Mouse (Mus musculus): ENCODE data around the gene Scn10a. TPM values are rescaled to one million over a fixed set of nuclear protein-coding genes. Genes with fewer than 3 reads are reported as not detected.

Gene Scn10a
- polyA plus RNA-seq, 2 experiments, result 0.06 to 0.08 TPM

DNA sequence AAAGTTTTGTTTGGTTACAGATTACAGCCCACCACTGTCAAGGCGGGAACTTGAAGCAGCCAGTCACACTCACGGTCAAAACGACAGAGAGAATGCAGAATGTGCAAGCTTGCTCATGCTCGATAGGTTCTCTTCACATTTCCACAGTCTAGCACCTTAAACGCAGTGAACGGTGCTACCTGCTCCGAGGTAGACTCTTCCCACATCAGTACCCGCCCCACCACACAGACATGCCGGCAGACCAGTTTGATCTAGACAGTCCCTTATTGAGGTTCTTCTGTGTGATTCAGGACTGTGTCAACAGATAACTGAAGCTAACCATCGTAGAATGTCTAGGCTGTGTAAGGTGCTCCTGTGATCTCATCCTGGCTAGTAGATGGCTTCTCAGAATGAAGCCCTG lies 120.6 kb downstream of the Scn10a start:
- 67% methylated on average over 10 of the region's 10 CpGs for WGBS (ENCODE audit: insufficient replicate concordance)
- H3K9me3 ChIP-seq (ENCODE audit: control insufficient read depth, low read length), result no peaks in the 10 kb centered on the region
- TF ChIP-seq EP300 (IDR thresholded peaks at IDR 0.05; ENCODE audit: low read depth) (no peak), CTCF (IDR thresholded peaks at IDR 0.05; ENCODE audit: low read depth) (no peak)
- H3K4me1 ChIP-seq (replicated peaks; ENCODE audit: control insufficient read depth in 2 of 2, insufficient read depth in 2 of 2, low read length in 1 of 2), result no peaks in the 10 kb centered on the region
- no peak overlapping the region for H3K27ac ChIP-seq
- ATAC-seq (ENCODE audit: insufficient read depth) (no peak), DNase-seq (ENCODE audit: low read depth in 3 of 3, low spot score in 3 of 3) (no peak)
- H3K4me3 ChIP-seq (ENCODE audit: insufficient read depth in 1 of 2, low read depth in 2 of 2, low read length in 2 of 2), result no peak overlapping the region
- H3K9ac ChIP-seq (replicated peaks), result no peak overlapping the region
- no peak overlapping the region for H3K4me2 ChIP-seq (ENCODE audit: low read depth)
- H3K36me3 ChIP-seq (replicated peaks; ENCODE audit: control insufficient read depth, insufficient read depth, low read depth), result no peaks in the 10 kb centered on the region
- H3K27me3 ChIP-seq (ENCODE audit: control insufficient read depth, insufficient read depth, low read length), result no peaks in the 10 kb centered on the region

DNA sequence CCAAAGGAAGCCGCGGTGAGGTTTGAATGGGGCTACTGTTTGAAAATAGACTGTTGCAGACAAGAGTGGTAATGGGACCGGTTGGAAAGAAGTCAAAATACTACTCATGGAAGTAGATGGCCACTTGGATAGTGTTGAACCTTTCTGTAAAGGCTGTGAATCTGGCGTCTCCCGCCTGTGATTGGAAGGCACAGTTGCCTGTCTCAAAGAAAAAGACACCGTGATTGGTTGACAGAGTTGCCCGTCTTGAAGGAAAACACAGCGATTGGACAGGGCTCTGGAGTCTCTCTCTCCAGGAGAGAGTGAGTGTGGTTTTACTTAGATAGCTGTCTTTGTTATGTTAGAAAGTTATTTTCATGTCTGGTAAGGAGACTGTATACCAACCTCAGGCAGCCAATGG lies 121.8 kb downstream of the Scn10a start:
- Histone ChIP-seq H3K4me3 (ENCODE audit: insufficient read depth in 1 of 2, low read depth in 2 of 2, low read length in 2 of 2) (no peak overlapping the region), H3K9me3 (ENCODE audit: control insufficient read depth, low read length) (no peaks in the 10 kb centered on the region), H3K27me3 (ENCODE audit: control insufficient read depth, insufficient read depth, low read length) (no peaks in the 10 kb centered on the region), H3K27ac (no peak overlapping the region), H3K4me2 (ENCODE audit: low read depth) (no peak overlapping the region), H3K36me3 (replicated peaks; ENCODE audit: control insufficient read depth, insufficient read depth, low read depth) (no peaks in the 10 kb centered on the region), H3K4me1 (replicated peaks; ENCODE audit: control insufficient read depth in 2 of 2, insufficient read depth in 2 of 2, low read length in 1 of 2) (no peaks in the 10 kb centered on the region), H3K9ac (replicated peaks) (no peak overlapping the region)
- DNase-seq (ENCODE audit: low read depth in 3 of 3, low spot score in 3 of 3) (no peak), ATAC-seq (ENCODE audit: insufficient read depth) (no peak)
- 70% methylated on average over 8 of the region's 8 CpGs for WGBS (ENCODE audit: insufficient replicate concordance)
- no peak for TF ChIP-seq CTCF (IDR thresholded peaks at IDR 0.05; ENCODE audit: low read depth)
- TF ChIP-seq EP300 (IDR thresholded peaks at IDR 0.05; ENCODE audit: low read depth), result no peak

DNA sequence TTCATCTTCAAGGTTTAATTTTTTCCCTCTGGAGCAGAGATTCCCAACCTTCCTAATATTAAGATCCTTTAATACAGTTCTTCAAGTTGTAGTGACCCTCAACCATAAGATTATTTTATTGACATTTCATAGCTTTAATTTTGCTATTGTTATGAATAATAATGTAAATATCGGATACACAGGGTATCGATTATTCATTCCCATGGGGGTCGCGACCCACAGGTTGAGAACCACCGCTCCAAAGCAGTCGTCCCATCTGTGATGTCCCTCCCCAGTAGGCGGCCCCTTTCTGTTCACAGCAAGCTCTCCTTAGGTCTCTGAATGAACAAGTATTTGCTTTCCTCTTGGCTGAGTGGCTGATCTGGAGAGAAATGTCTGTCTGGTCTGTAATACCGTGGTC lies 129.5 kb downstream of the Scn10a start:
- H3K9me3 ChIP-seq (ENCODE audit: control insufficient read depth, low read length), result no peaks in the 10 kb centered on the region
- no peaks in the 10 kb centered on the region for H3K4me1 ChIP-seq (replicated peaks; ENCODE audit: control insufficient read depth in 2 of 2, insufficient read depth in 2 of 2, low read length in 1 of 2)
- WGBS (ENCODE audit: insufficient replicate concordance), result 71% methylated on average over 8 of the region's 8 CpGs
- no peak overlapping the region for H3K4me3 ChIP-seq (ENCODE audit: insufficient read depth in 1 of 2, low read depth in 2 of 2, low read length in 2 of 2)
- no peak overlapping the region for H3K9ac ChIP-seq (replicated peaks)
- no peak overlapping the region for H3K4me2 ChIP-seq (ENCODE audit: low read depth)
- DNase-seq (ENCODE audit: low read depth in 3 of 3, low spot score in 3 of 3) (no peak), ATAC-seq (ENCODE audit: insufficient read depth) (no peak)
- TF ChIP-seq CTCF (IDR thresholded peaks at IDR 0.05; ENCODE audit: low read depth), result no peak
- no peak for TF ChIP-seq EP300 (IDR thresholded peaks at IDR 0.05; ENCODE audit: low read depth)
- no peak overlapping the region for H3K27ac ChIP-seq
- H3K36me3 ChIP-seq (replicated peaks; ENCODE audit: control insufficient read depth, insufficient read depth, low read depth), result no peaks in the 10 kb centered on the region
- no peaks in the 10 kb centered on the region for H3K27me3 ChIP-seq (ENCODE audit: control insufficient read depth, insufficient read depth, low read length)

DNA sequence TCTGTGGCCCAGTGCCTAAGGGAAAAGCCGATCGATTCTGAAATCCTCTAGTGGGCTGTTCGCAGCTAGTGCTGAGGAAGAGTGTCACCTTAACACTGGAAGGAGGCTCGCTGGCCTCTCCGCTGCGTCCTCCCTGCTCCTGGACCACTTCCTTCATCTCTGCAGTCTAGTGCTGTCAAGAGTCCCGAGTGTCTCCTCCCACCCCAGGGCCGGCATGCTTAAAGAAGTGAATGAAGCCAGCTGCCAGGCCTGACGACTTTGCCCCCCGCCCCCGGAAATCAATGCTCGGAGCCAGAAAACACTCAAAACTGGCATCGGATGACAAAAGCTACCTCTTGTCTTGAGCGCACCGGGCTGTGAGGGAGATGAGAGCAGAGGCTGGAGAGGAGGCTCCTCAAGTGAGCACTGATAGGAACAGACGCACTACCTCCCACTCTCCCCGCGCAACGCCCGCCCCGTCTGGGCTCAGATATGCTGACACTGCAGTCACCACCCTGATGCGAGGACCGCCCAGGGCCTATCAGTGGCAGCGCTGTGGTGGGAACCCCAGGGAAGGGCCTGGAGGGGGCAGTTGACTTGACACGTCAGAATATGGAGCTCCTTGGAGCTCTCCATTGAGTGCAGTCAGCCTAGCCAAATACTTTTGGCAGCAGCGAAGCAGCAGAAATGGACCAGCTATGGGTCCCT lies 130.2 kb downstream of the Scn10a start:
- TF ChIP-seq EP300 (IDR thresholded peaks at IDR 0.05; ENCODE audit: low read depth) (no peak), CTCF (IDR thresholded peaks at IDR 0.05; ENCODE audit: low read depth) (no peak)
- ATAC-seq (ENCODE audit: insufficient read depth) (no peak), DNase-seq (ENCODE audit: low read depth in 3 of 3, low spot score in 3 of 3) (no peak)
- Histone ChIP-seq H3K9me3 (ENCODE audit: control insufficient read depth, low read length) (no peaks in the 10 kb centered on the region), H3K9ac (replicated peaks) (no peak overlapping the region), H3K27ac (no peak overlapping the region), H3K36me3 (replicated peaks; ENCODE audit: control insufficient read depth, insufficient read depth, low read depth) (no peaks in the 10 kb centered on the region), H3K4me3 (ENCODE audit: insufficient read depth in 1 of 2, low read depth in 2 of 2, low read length in 2 of 2) (no peak overlapping the region), H3K4me2 (ENCODE audit: low read depth) (no peak overlapping the region), H3K27me3 (ENCODE audit: control insufficient read depth, insufficient read depth, low read length) (no peaks in the 10 kb centered on the region), H3K4me1 (replicated peaks; ENCODE audit: control insufficient read depth in 2 of 2, insufficient read depth in 2 of 2, low read length in 1 of 2) (no peaks in the 10 kb centered on the region)
- WGBS (ENCODE audit: insufficient replicate concordance), result 25% methylated on average over 26 of the region's 26 CpGs

DNA sequence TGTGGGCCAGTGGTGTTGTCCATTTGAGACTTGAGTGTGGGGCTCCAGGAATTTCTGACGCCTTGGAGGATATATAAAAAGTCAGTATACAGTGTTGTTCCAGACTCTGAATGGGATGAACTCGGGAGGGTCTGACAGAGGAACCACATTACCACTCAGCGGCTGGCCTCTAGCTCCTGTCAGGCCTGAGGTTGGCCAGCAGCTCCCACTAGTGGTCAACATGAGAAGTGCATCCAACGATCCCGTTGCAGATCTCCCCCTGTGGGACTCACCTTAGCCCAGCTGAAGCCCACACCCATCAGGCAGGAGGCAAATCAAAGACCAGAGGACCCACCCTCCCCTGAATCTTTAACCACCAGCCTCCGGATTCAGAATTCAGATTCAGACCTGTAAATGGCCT lies 138.5 kb downstream of the Scn10a start:
- no peak overlapping the region for H3K9ac ChIP-seq (replicated peaks)
- H3K27me3 ChIP-seq (ENCODE audit: control insufficient read depth, insufficient read depth, low read length), result peaks cover 40% of the 10 kb centered on the region
- no peaks in the 10 kb centered on the region; a peak in 1 of 4 replicates for H3K4me1 ChIP-seq (replicated peaks; ENCODE audit: control insufficient read depth in 2 of 2, insufficient read depth in 2 of 2, low read length in 1 of 2)
- H3K9me3 ChIP-seq (ENCODE audit: control insufficient read depth, low read length), result no peaks in the 10 kb centered on the region
- DNase-seq (ENCODE audit: low read depth in 3 of 3, low spot score in 3 of 3) (peak; percentile 17 to 26 (median 19)), ATAC-seq (ENCODE audit: insufficient read depth) (no peak)
- under 1% methylated on average over 6 of the region's 6 CpGs for WGBS (ENCODE audit: insufficient replicate concordance)
- H3K4me2 ChIP-seq (ENCODE audit: low read depth), result no peak overlapping the region
- TF ChIP-seq CTCF (IDR thresholded peaks at IDR 0.05; ENCODE audit: low read depth) (peak; percentile 96), EP300 (IDR thresholded peaks at IDR 0.05; ENCODE audit: low read depth) (no peak)
- H3K27ac ChIP-seq, result no peak overlapping the region
- no peaks in the 10 kb centered on the region for H3K36me3 ChIP-seq (replicated peaks; ENCODE audit: control insufficient read depth, insufficient read depth, low read depth)
- no peak overlapping the region for H3K4me3 ChIP-seq (ENCODE audit: insufficient read depth in 1 of 2, low read depth in 2 of 2, low read length in 2 of 2)

Measured in liver, embryonic 14.5 days (tissue).